Mouse (Mus musculus) skeletal muscle tissue, adult 2 months (tissue): ENCODE measurements at regions not wholly inside any gene's neighbourhood (a gene's known extent, or its start where the extent isn't known, plus 50 kb on each side); places are given as distances from the start of the nearest gene placed in this dataset.
"Not testable (repeated sequence)": the region's sequence is repeated elsewhere in the genome, so short reads cannot be mapped to it uniquely, and the experiment has no call there.

Experiments
- DNase-seq: peaks from one replicate; pipeline ENCODE4 v3.0.0-alpha.2; 2012; ENCODE audit warnings: low read depth, low spot score

DNA sequence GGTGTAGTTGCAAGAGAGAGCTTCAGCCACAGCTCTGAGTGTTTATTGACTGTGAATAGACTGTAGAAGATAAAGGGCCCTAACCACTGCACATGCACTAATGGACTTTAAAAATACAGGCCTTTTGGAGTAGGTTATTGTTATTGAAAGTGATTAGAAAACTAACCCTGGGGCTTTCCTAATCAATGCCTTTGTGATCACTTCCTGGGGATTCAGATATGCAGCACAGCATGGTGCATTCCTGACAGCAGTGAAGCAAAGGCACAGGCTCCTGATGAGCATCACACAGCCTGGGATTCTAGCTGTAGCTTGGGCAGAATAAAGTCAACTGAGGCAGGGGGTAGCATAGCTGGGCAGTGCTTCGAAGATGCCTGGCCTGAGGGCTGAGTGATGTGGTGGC lies 87.3 kb downstream of the Gm11077 start:
- no peak for DNase-seq

GRCm38 (mm10) chr6:140816831-140817230 lies 87.7 kb downstream of the Gm11077 start:
- DNase-seq, result no peak

GRCm38 (mm10) chr6:140819451-140819878 lies 90.4 kb downstream of the Gm11077 start:
- DNase-seq, result no peak

DNA sequence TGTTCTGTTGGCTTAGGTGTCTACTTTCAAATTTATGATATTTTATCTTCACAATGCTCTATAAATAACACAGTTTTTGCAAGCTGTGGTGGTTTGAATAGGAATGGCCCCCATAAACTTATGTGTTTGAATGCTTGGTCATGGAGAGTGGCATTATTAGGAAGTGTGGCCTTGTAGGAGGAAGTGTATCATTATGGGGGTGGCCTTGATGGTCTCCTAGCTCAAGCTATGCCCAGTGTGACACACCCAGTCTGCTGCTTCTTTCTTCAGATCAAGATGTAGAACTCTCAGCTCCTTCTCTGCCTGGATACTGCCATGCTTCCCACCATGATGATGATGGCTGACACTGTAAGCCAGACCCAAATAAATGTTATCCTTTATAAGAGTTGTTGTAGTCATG lies 97.4 kb downstream of the Gm11077 start:
- no peak for DNase-seq

DNA sequence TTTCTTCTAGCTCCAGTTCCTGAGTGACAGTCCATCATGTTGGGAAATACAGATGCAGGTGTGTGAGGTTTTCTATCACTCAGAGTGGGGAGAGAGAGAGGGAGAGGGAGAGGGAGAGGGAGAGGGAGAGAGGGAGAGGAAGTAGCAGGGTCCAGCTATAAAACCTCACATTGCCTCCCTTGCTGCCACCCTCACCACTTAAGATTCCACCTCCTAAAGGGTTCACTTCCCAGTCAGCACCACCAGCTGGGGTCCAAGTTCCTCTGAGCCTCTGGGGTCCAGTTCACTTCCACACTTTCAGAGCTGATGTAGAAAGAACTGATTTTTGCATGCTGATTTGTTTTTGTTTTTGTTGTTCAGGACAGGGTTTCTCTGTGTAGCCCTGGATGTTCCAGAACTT lies 98.6 kb downstream of the Gm11077 start:
- DNase-seq, result no peak

- DNase-seq, result no peak
Measured at GRCm38 (mm10) chr6:140843292-140843991, 114.4 kb downstream of the Gm11077 start.

- no peak for DNase-seq
Measured at GRCm38 (mm10) chr6:140847165-140847564, 118.1 kb downstream of the Gm11077 start.

DNA sequence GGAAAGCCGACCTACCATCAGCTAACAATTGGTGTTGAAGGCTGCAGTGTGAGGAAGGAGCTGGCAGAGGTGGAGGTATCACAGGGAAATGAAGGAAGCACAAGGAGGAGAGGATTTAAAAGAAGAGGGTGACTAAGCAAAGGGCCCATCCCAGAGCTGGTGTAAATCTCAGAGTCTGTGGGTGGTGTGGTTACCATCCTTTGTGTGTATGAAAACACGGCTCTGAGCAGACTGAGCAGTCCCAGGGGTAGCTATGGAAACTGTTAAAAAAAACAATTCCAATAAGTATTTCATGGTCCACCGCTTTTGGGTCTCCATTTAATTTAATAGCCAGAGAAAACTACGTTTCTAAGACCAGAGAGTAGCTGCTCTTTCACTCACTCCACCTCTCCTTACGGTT lies 123.3 kb downstream of the Gm11077 start:
- DNase-seq, result no peak

DNA sequence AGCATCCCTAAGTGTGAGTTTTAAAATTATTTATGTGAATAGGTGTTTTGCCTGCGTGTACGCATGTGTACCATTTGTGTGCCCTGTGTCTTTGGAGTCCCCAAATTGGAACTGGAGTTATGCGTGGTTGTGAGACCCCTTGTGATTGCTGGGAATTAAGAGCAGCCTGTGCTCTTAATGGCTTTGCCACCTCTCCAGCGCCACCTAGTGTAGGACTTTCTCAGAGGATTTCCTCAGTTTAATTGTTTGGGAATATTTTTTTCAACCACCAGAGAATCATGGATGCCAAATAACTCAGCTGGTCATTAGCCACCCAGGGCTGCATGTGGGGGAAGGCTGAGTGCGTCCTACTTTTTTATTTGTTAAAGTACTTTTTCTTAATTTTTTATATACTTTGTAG lies 124.4 kb downstream of the Gm11077 start:
- DNase-seq, result peak; percentile 18

DNA sequence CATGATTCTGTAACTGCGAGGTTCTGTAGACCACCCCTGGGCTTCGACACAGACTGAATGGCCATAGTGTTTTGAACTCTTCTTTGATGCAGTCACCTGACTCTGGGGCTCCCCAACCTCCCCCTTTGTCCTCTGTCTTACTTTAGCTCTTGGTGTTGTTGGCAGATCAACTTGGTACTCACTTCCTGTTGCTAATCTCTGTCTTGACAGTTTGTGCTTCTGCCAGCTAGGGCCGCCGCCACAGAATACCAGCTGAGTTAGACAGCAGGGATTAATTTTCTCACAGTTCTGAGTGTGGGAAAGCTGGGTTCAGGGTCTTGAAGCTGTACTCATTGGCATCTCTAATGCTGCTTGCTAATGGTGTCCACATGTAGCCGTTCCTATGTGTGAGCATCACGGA lies 125.6 kb downstream of the Gm11077 start:
- DNase-seq, result no peak

- no peak for DNase-seq
Measured at GRCm38 (mm10) chr6:140856468-140857117, 127.5 kb downstream of the Gm11077 start.

DNA sequence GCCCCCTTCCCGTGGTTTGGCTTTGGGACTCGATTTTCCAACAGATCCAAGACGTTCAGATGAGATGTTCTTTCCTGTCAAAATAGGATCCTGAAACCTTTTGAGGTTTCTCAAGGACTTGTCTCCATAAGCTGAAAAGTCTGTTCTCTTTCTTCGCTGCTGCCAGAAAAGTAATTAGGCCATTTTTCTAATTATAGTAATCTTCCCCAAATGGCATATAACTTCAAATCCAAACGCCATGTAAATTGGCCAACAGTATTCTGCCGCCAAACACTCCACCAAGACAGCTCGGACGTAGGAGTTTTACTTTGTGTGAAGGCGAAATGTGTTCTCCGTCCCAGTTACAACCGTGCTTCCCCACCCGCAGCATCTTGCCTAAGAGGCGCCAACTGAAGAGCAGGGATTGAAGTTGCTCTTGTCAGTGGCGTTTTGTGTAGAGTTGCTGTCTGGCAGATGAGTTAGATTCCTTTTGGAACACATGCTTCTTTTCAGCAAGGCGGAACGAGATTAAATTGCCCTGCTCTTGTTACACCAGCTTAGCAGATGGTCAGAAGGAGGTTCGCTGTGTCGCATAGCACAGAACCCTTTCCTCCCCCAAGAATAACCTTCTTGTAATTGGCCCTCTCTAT lies 128.1 kb downstream of the Gm11077 start:
- DNase-seq, result peak; percentile 23

DNA sequence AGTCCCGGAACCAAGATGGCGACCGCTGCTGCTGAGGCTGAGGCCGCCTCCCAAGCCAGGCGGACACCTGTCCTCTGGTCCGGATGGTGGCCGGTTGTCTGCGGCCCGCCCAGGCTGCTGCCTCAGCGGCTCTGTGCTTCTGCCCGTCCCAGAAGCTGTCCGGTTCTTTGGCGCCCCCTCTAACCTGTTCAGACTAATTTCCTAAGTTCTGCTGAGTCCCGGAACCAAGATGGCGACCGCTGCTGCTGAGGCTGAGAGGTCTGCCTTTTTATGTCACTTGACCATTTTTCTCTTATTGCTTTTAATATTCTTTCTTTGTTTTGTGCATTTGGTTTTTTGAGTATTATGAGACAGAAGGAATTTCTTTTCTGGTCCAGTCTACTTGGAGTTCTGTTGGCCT lies 140.4 kb downstream of the Gm11077 start:
- DNase-seq, result not testable (repeated sequence)

GRCm38 (mm10) chr6:140874831-140875230 lies 145.7 kb downstream of the Gm11077 start:
- no peak for DNase-seq

DNA sequence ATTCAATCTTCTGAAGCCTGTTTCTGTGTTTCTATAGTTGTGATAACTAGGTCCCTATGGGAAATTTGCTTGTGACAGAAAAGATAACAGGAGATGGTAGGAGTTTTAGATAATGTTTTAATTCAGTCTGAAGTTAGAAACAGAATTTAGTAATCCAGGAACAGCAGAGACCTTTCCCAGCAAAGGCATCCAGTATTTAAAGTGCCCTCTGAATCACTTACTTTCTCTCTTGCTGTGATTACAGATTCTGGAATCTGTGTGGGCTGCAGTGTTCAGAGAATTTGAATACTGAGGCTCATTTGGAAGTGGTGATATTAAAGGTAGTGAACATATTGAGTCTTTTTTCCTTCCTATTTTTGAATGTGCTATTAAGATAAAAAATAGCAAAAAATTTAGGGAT lies 154.6 kb downstream of the Gm11077 start:
- DNase-seq, result no peak

GRCm38 (mm10) chr6:140888610-140889009 lies 159.5 kb downstream of the Gm11077 start:
- no peak for DNase-seq

DNA sequence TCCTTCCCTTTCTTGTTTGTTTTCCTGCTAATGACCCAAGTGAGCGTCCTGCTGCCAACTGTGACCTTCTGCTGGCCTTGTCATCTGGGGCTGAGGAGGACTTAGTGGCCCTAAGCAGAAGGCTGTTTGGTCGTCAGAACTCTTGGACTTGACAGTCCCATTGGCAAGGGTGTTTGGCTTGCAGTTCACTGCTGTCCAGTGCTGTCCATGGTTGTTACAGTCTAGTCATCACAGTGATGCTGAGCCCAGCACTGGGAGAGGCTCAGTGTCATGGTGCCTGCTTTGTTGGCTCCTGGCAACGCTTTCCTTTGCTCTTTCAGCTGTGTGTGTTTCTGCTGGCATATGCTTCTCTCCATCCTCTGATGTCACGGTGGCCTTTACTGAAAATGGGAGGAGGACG lies 161.0 kb downstream of the Gm11077 start:
- no peak for DNase-seq

DNA sequence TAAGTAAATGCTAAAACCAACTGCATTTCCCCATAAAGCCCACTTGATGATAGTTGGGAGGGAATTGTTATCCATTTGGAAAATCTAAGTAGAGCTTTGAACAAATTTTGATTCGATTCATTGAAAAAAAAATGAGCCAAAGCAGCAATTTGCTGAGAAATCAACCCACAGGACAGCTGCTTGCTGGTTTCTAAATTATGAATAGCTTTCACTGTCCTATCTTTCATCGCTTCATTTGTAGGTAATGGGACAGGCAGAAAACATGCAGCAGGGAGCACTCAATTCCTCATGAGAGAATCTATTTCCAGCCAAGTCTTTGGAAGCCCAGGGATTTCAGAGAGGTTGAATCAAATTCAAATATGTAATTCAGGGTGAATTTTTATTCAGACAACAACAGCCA lies 161.5 kb downstream of the Gm11077 start:
- DNase-seq, result no peak

DNA sequence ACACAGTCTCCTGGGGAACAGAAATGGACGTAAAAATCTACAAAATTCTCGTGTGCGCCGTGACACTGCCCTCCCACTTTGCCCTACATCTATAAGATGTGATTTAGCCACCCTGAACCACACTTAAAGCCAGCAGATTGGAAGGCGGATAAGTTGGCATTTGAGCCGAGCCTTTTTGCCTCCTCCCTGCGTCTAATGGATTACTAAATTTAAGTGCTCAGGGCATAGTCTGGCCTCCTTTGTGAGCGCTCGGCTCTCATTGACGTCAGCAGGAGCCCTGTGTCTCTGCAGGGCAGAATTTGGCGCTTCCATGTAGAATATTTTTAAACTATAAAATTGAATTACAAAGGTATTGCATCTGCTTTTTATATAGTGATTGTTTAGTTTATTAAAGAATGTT lies 165.4 kb downstream of the Gm11077 start:
- no peak for DNase-seq

DNA sequence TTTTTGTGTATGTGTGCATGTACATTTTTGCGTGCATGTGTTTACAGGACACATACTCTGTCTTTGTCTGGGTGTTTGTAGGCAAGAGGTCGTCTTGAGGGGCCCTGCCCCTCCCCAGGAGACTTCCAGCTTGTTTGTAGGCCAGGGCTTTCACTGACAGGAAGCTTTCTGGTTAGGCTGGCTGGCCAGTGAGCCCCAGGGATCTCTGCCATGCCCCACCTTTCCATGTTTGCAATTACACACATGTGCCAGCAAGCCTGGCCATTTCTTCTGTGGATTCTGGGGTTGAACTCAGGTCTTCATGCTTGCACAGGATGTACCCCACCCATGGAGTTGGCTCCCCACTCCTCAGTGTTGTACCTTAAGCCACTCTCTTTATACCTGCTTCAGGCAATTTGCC lies 166.4 kb downstream of the Gm11077 start:
- no peak for DNase-seq

DNA sequence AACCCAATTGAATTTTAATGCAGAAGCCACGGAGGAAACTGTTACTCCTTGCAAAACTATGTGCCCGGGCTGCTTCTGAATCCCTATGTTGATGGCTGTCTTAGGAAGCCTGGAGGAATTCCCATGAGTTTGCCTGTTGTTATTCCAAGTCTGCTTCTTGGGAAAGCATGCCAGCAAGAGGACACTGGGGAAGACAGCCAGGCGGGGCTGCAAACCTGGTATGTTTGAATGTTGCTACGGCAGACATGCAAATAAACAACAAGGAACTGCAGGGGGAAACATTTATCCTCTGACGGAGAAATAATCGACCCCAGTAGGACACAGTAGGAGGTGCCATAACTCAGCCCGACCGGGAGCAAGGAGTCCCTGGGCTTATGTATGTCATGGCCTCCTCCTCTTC lies 168.0 kb downstream of the Gm11077 start:
- DNase-seq, result no peak

GRCm38 (mm10) chr6:140924319-140924981 lies 195.4 kb downstream of the Gm11077 start:
- peak; percentile 17 for DNase-seq
